Mouse (Mus musculus): ENCODE data around the gene Eif3j1. TPM values are rescaled to one million over a fixed set of nuclear protein-coding genes. Genes with fewer than 3 reads are reported as not detected.

The Eif3j1 gene
- total RNA-seq, 1 experiment from 2014 or later: 44.9 TPM

- ATAC-seq (replicated peaks; ENCODE audit: low read depth, poor library complexity, severe bottlenecking): no peak
These were observed 65.5 kb downstream of the Eif3j1 start for GRCm38 (mm10) chr2:122093844-122094243.

- ATAC-seq (replicated peaks; ENCODE audit: low read depth, poor library complexity, severe bottlenecking): 0 out of 2 replicates have a peak, but pooled peaks have one; percentile 32
These were observed 69.3 kb downstream of the Eif3j1 start for GRCm38 (mm10) chr2:122097686-122098085.

- ATAC-seq (replicated peaks; ENCODE audit: low read depth, poor library complexity, severe bottlenecking): peak; percentile 93
These were observed 73.7 kb downstream of the Eif3j1 start for GRCm38 (mm10) chr2:122102070-122102469.

Other genes starting within 250 kb of the Eif3j1 start
- gene Frmd5, start 221.5 kb upstream of the Eif3j1 start, total RNA-seq (2017): not detected in 2 replicates
- gene Casc4, start 161.6 kb upstream of the Eif3j1 start, total RNA-seq (2017): 28.7 and 37.5 TPM in 2 replicates
- 72.6 and 94.4 TPM in 2 replicates for gene Ctdspl2, start 72.5 kb upstream of the Eif3j1 start, total RNA-seq (2017)
- gene Mageb3, start 72.5 kb upstream of the Eif3j1 start, total RNA-seq (2017): 0.73 TPM in 1 of 2 replicates, not detected in the other
- gene Spg11, start 89.8 kb downstream of the Eif3j1 start, total RNA-seq (2017): 13.8 and 15.2 TPM in 2 replicates
- gene B2m, start 119.1 kb downstream of the Eif3j1 start, total RNA-seq (2017): 2,084 and 2,334 TPM in 2 replicates
- gene Trim69, start 132.2 kb downstream of the Eif3j1 start, total RNA-seq (2017): not detected in 2 replicates
- gene Patl2, start 157.6 kb downstream of the Eif3j1 start, total RNA-seq (2017): not detected in 2 replicates
- not detected in 2 replicates for gene Terb2, start 157.7 kb downstream of the Eif3j1 start, total RNA-seq (2017)
- 79.5 and 86.8 TPM in 2 replicates for gene Sord, start 206.2 kb downstream of the Eif3j1 start, total RNA-seq (2017)

Data from common myeloid progenitor, adult 5-6 weeks (primary cell).